Mouse (Mus musculus): Measurements from ENCODE around the gene Osm. TPM values are rescaled to one million over a fixed set of nuclear protein-coding genes. Genes with fewer than 3 reads are reported as not detected.

The Osm gene
- total and polyA plus RNA-seq, 3 experiments, result 11.0 to 15.1 (median 12.5) TPM

DNA sequence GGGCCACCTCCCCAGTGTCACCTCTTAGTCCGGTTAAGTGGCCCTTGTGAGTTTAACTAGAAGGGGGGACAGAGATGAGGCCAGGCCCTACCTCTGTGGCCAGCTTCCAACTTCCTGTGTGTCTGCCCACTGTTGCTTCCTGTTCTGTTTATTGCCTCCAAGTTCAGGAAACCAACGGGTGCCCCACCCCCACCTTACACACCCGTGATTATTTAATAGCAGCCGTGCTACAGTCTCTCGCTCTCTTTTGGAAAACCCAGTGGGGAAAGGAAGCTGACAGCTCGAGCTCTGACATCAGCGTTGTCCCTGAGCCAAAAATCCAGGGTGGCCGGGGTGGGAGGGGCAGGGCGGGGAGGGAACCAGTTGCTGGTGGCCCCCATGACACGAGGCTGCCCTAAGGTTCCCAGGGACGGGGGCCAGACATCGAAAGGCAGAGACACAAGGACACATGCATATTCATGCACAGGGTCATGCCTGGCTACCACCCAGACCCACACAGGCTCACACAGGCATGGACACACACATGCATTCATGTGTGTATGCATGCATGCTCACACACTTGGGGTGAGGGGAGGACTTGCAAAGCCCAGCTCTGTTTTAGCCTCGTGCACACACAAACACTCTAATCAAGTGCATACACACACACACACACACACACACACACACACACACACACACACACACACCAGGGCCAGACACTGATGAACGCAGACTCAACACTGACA, 24.4 kb downstream of the Osm start:
- H3K9me3 ChIP-seq (replicated peaks; ENCODE audit: low read length), result no peaks in the 10 kb centered on the region
- no peak overlapping the region for H3K9ac ChIP-seq (ENCODE audit: insufficient read depth, low read depth)
- H3K36me3 ChIP-seq (replicated peaks in 1 of 2; ENCODE audit: control insufficient read depth in 1 of 2, insufficient read depth in 1 of 2, low read length in 1 of 2), result no peaks in the 10 kb centered on the region
- DNase-seq (ENCODE audit: extremely low read depth), result no peak
- in situ Hi-C loops (cut with MboI; ENCODE audit: low pct_ligation_motif_present, low pct_unique_long_range_greater_than_20kb, low sequenced_read_pairs), result loop anchor here (25.0 kb wide), 1 partner anchor 577 kb away; the partner anchor contains the start of gene Nf2
- no peaks in the 10 kb centered on the region for H3K79me2 ChIP-seq (replicated peaks; ENCODE audit: control insufficient read depth, extremely low read depth, insufficient read depth, poor library complexity, severe bottlenecking)
- TF ChIP-seq ZNF384 (IDR thresholded peaks at IDR 0.05; ENCODE audit: low read depth, low read length) (no peak), ELF1 (IDR thresholded peaks at IDR 0.05; ENCODE audit: low read depth, low read length) (no peak), NELFE (IDR thresholded peaks at IDR 0.05; ENCODE audit: low read depth, low read length) (no peak), SMC3 (IDR thresholded peaks at IDR 0.05; ENCODE audit: low read depth, low read length) (no peak), MAFK (IDR thresholded peaks at IDR 0.05; ENCODE audit: insufficient replicate concordance, low read length) (no peak), USF2 (conservative IDR thresholded peaks at IDR 0.05; ENCODE audit: low read depth, low read length) (no peak), MEF2A (IDR thresholded peaks at IDR 0.05; ENCODE audit: borderline replicate concordance, low read depth, low read length) (no peak), ZC3H11A (IDR thresholded peaks at IDR 0.05; ENCODE audit: low read depth, low read length) (no peak), CTCF (conservative IDR thresholded peaks at IDR 0.05 in 1 of 2, IDR thresholded peaks at IDR 0.05 in 1 of 2; ENCODE audit: low read depth in 2 of 2, low read length in 2 of 2) (no peak), SIN3A (IDR thresholded peaks at IDR 0.05; ENCODE audit: low read length) (no peak), MXI1 (IDR thresholded peaks at IDR 0.05; ENCODE audit: low read depth, low read length) (no peak)
- H3K4me1 ChIP-seq (ENCODE audit: control insufficient read depth in 1 of 2, insufficient read depth in 2 of 2), result peaks cover 29 to 66% of the 10 kb centered on the region in 2 experiments
- peaks cover 19% of the 10 kb centered on the region for H3K27me3 ChIP-seq (replicated peaks)
- dilution Hi-C loops (cut with MboI; ENCODE audit: extremely low pct_ligation_motif_present, extremely low pct_unique_long_range_greater_than_20kb, low sequenced_read_pairs), result no loop called here
- no peak overlapping the region for H3K27ac ChIP-seq (ENCODE audit: insufficient read depth, low read depth)
- H3K4me2 ChIP-seq (ENCODE audit: insufficient read depth, low read depth, poor library complexity, severe bottlenecking), result no peak overlapping the region
- H3K4me3 ChIP-seq (replicated peaks in 1 of 3; ENCODE audit: low read depth in 2 of 3, low read length in 2 of 3, poor library complexity in 1 of 3), result no peak overlapping the region

- Histone ChIP-seq H3K27ac (ENCODE audit: insufficient read depth, low read depth) (no peak overlapping the region), H3K4me2 (ENCODE audit: insufficient read depth, low read depth, poor library complexity, severe bottlenecking) (no peak overlapping the region), H3K4me1 (ENCODE audit: control insufficient read depth in 1 of 2, insufficient read depth in 2 of 2) (peaks cover 29 to 70% of the 10 kb centered on the region in 2 experiments), H3K79me2 (replicated peaks; ENCODE audit: control insufficient read depth, extremely low read depth, insufficient read depth, poor library complexity, severe bottlenecking) (no peaks in the 10 kb centered on the region), H3K36me3 (replicated peaks in 1 of 2; ENCODE audit: control insufficient read depth in 1 of 2, insufficient read depth in 1 of 2, low read length in 1 of 2) (no peaks in the 10 kb centered on the region), H3K4me3 (replicated peaks in 1 of 3; ENCODE audit: low read depth in 2 of 3, low read length in 2 of 3, poor library complexity in 1 of 3) (no peak overlapping the region), H3K9me3 (replicated peaks; ENCODE audit: low read length) (no peaks in the 10 kb centered on the region), H3K9ac (ENCODE audit: insufficient read depth, low read depth) (no peak overlapping the region), H3K27me3 (replicated peaks) (peaks cover 23% of the 10 kb centered on the region)
- TF ChIP-seq BHLHE40 (IDR thresholded peaks at IDR 0.05; ENCODE audit: low read depth, low read length), result no peak
- TF ChIP-seq ELF1 (IDR thresholded peaks at IDR 0.05; ENCODE audit: low read depth, low read length), result 0 out of 2 replicates have a peak, but pooled peaks have one; percentile 19
- TF ChIP-seq SMC3 (IDR thresholded peaks at IDR 0.05; ENCODE audit: low read depth, low read length), result peak; percentile 47
- peak; percentile 30 to 62; a peak in 3 of 4 replicates for TF ChIP-seq CTCF (conservative IDR thresholded peaks at IDR 0.05 in 1 of 2, IDR thresholded peaks at IDR 0.05 in 1 of 2; ENCODE audit: low read depth in 2 of 2, low read length in 2 of 2)
- TF ChIP-seq NELFE (IDR thresholded peaks at IDR 0.05; ENCODE audit: low read depth, low read length), result no peak
- in situ Hi-C loops (cut with MboI; ENCODE audit: low pct_ligation_motif_present, low pct_unique_long_range_greater_than_20kb, low sequenced_read_pairs) (loop anchor here (25.0 kb wide), 1 partner anchor 576 kb away; the partner anchor contains the start of gene Nf2), dilution Hi-C loops (cut with MboI; ENCODE audit: extremely low pct_ligation_motif_present, extremely low pct_unique_long_range_greater_than_20kb, low sequenced_read_pairs) (no loop called here)
- DNase-seq (ENCODE audit: extremely low read depth), result peak; percentile 70
Measured at GRCm38 (mm10) chr11:4261188-4261494, 24.9 kb downstream of the Osm start.
